Mouse (Mus musculus): ENCODE measurements at regions not wholly inside any gene's neighbourhood (a gene's known extent, or its start where the extent isn't known, plus 50 kb on each side); places are given as distances from the start of the nearest gene placed in this dataset.

- TF ChIP-seq CTCF (IDR thresholded peaks at IDR 0.05; ENCODE audit: low read depth, low read length) (no peak), POLR2A (IDR thresholded peaks at IDR 0.05; ENCODE audit: insufficient read depth, low read length) (no peak)
These were observed 296.9 kb upstream of the Clnk start for GRCm38 (mm10) chr5:39173491-39173890.

All from ES-Bruce4 (cell line).